Mouse (Mus musculus) CH12.LX (cell line): Measurements from ENCODE around the gene Syt2.

Experiments
- ETS1 ChIP-seq: conservative IDR thresholded peaks from 2 replicates; pipeline ENCODE4 v1.6.1; 2012; ENCODE audit warnings: low read depth, mild to moderate bottlenecking, inconsistent platforms, low read length, improper control_type of control experiment, moderate library complexity
- HCFC1 ChIP-seq: IDR thresholded peaks from 2 replicates; pipeline ENCODE4 v1.6.1; 2012; ENCODE audit warnings: low read depth, mild to moderate bottlenecking, inconsistent platforms, low read length, improper control_type of control experiment
- NELFE ChIP-seq: IDR thresholded peaks from 2 replicates; pipeline ENCODE4 v1.6.1; 2011; ENCODE audit warnings: low read depth, low read length, improper control_type of control experiment
- TCF12 ChIP-seq: IDR thresholded peaks from 2 replicates; pipeline ENCODE4 v1.6.1; 2014; ENCODE audit warnings: low read depth, mild to moderate bottlenecking, inconsistent platforms, low read length, improper control_type of control experiment

DNA sequence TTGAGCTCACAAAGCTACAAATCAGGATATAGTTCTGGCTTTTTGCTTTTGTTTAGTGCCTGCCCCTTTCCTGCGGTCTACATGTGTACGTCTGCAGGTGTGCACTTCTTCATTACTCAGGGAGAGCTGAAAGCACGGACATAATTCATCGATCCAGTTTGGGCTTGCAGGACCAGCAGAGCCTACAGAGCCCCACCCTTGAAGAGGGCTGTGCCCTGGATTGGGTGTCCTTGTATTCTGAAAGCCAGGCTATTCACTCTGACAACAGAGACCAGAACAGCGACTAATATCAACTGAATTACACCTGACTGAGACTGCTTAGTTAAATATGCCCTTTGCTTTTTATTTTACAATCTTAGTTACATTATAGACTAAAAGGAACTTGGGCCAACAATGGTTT, 87.2 kb downstream of the Syt2 start:
- TF ChIP-seq TCF12: no peak
- TF ChIP-seq HCFC1: no peak
- TF ChIP-seq NELFE: no peak
- no peak for TF ChIP-seq ETS1
